Mouse (Mus musculus) MEL (cell line): ENCODE measurements around the gene Cachd1. TPM values are rescaled to one million over a fixed set of nuclear protein-coding genes. Genes with fewer than 3 reads are reported as not detected.

Experiments used
- DNase-seq: peaks from one replicate; pipeline ENCODE4 v3.0.0; 2011; ENCODE audit warnings: low read depth, low spot score
- H3K27ac ChIP-seq: 2 replicates; pipeline ENCODE4 v1.5.1; 2012; ENCODE audit warnings: low read depth, mild to moderate bottlenecking, control low read depth, low read length, moderate library complexity; ENCODE audit not compliant: control insufficient read depth
- H3K27me3 ChIP-seq, 2 experiments: fragments of 150-350 bp in 1 of 2; sonication (generic) in 1 of 2; 2 replicates each; pipeline ENCODE4 v1.6.1; 2012; ENCODE audit warnings: low read length in 2 of 2, mild to moderate bottlenecking in 2 of 2, improper control_type of control experiment in 1 of 2, moderate library complexity in 1 of 2; ENCODE audit not compliant: insufficient read depth in 2 of 2, control insufficient read depth in 1 of 2
- H3K36me3 ChIP-seq, 2 experiments: 2 replicates each; pipeline ENCODE4 v1.6.1; 2012 to 2014; ENCODE audit warnings: low read length in 2 of 2, improper control_type of control experiment in 1 of 2, inconsistent platforms in 1 of 2, mild to moderate bottlenecking in 1 of 2; ENCODE audit not compliant: insufficient read depth in 2 of 2, control insufficient read depth in 1 of 2
- H3K4me1 ChIP-seq, 2 experiments: fragments of 150-350 bp in 1 of 2; sonication (generic) in 1 of 2; 2 replicates each; pipeline ENCODE4 v1.6.1; 2012; ENCODE audit warnings: low read length in 2 of 2, improper control_type of control experiment in 1 of 2, mild to moderate bottlenecking in 1 of 2; ENCODE audit not compliant: insufficient read depth in 2 of 2, control insufficient read depth in 1 of 2
- H3K4me3 ChIP-seq, 2 experiments: fragments of 150-350 bp in 1 of 2; sonication (generic) in 1 of 2; 2 replicates each; pipeline ENCODE4 v1.5.1; 2012; ENCODE audit warnings: low read depth in 2 of 2, low read length in 2 of 2, mild to moderate bottlenecking in 2 of 2, moderate library complexity in 2 of 2, control low read depth in 1 of 2, improper control_type of control experiment in 1 of 2; ENCODE audit not compliant: control insufficient read depth in 1 of 2, insufficient read depth in 1 of 2
- H3K79me2 ChIP-seq: 2 replicates; pipeline ENCODE4 v1.6.1; 2012; ENCODE audit warnings: mild to moderate bottlenecking, low read length, moderate library complexity; ENCODE audit not compliant: control insufficient read depth, poor library complexity, insufficient read depth
- H3K9ac ChIP-seq: 2 replicates; pipeline ENCODE4 v1.6.1; 2012; ENCODE audit warnings: low read depth, mild to moderate bottlenecking, control low read depth, low read length, moderate library complexity; ENCODE audit not compliant: control insufficient read depth, poor library complexity, severe bottlenecking
- H3K9me3 ChIP-seq: fragments of 150-350 bp; sonication (generic); replicated peaks from 2 replicates; pipeline ENCODE4 v1.6.1; 2012; ENCODE audit warnings: mild to moderate bottlenecking, low read length, improper control_type of control experiment, moderate library complexity; ENCODE audit not compliant: insufficient read depth
- CHD1 ChIP-seq: IDR thresholded peaks from 2 replicates; pipeline ENCODE4 v1.6.1; 2012; ENCODE audit warnings: low read depth, mild to moderate bottlenecking, inconsistent platforms, low read length, improper control_type of control experiment
- CHD2 ChIP-seq: IDR thresholded peaks from 2 replicates; pipeline ENCODE4 v1.6.1; 2011; ENCODE audit warnings: low read length, improper control_type of control experiment
- E2F4 ChIP-seq: IDR thresholded peaks from 2 replicates; pipeline ENCODE4 v1.6.1; 2011; ENCODE audit warnings: low read depth, low read length, improper control_type of control experiment, borderline replicate concordance
- ELF1 ChIP-seq: IDR thresholded peaks from 2 replicates; pipeline ENCODE4 v1.6.1; 2014; ENCODE audit warnings: low read depth, mild to moderate bottlenecking, inconsistent platforms, low read length, improper control_type of control experiment, moderate library complexity
- GABPA ChIP-seq: IDR thresholded peaks from 2 replicates; pipeline ENCODE4 v1.6.1; 2012; ENCODE audit warnings: low read depth, mild to moderate bottlenecking, inconsistent platforms, low read length, improper control_type of control experiment, moderate library complexity
- GATA1 ChIP-seq: IDR thresholded peaks from 2 replicates; pipeline ENCODE4 v1.6.1; 2011; ENCODE audit warnings: low read depth, low read length, improper control_type of control experiment
- JUND ChIP-seq: IDR thresholded peaks from 2 replicates; pipeline ENCODE4 v1.6.1; 2011; ENCODE audit warnings: low read depth, mild to moderate bottlenecking, improper control_type of control experiment, low read length
- KAT2A ChIP-seq: conservative IDR thresholded peaks from 2 replicates; pipeline ENCODE4 v1.6.1; 2012; ENCODE audit warnings: low read depth, low read length, improper control_type of control experiment, inconsistent platforms
- MAFK ChIP-seq: IDR thresholded peaks from 2 replicates; pipeline ENCODE4 v1.6.1; 2011; ENCODE audit warnings: low read depth, mild to moderate bottlenecking, low read length, improper control_type of control experiment, borderline replicate concordance
- MAX ChIP-seq: IDR thresholded peaks from 2 replicates; pipeline ENCODE4 v1.6.1; 2011; ENCODE audit warnings: low read length, improper control_type of control experiment
- MXI1 ChIP-seq: IDR thresholded peaks from 2 replicates; pipeline ENCODE4 v1.6.1; 2011; ENCODE audit warnings: mild to moderate bottlenecking, low read depth, low read length, improper control_type of control experiment
- POLR2A ChIP-seq, 2 experiments: IDR thresholded peaks; 2 replicates each; pipeline ENCODE4 v1.6.1; 2011 to 2012; ENCODE audit warnings: low read length in 2 of 2, mild to moderate bottlenecking in 2 of 2, control low read depth in 1 of 2, improper control_type of control experiment in 1 of 2, low read depth in 1 of 2, moderate library complexity in 1 of 2; ENCODE audit not compliant: control insufficient read depth in 1 of 2, insufficient read depth in 1 of 2, poor library complexity in 1 of 2
- POLR2AphosphoS2 ChIP-seq: IDR thresholded peaks from 2 replicates; pipeline ENCODE4 v1.6.1; 2011; ENCODE audit warnings: low read length, improper control_type of control experiment
- POLR2AphosphoS5 ChIP-seq: IDR thresholded peaks from 2 replicates; pipeline ENCODE4 v1.6.1; 2012; ENCODE audit warnings: low read depth, borderline replicate concordance, mild to moderate bottlenecking, inconsistent platforms, low read length, moderate library complexity, mixed read lengths
- RAD21 ChIP-seq: IDR thresholded peaks from 2 replicates; pipeline ENCODE4 v1.6.1; 2011; ENCODE audit warnings: mild to moderate bottlenecking, low read depth, low read length, improper control_type of control experiment
- RCOR1 ChIP-seq: IDR thresholded peaks from 2 replicates; pipeline ENCODE4 v1.6.1; 2012; ENCODE audit warnings: low read depth, mild to moderate bottlenecking, inconsistent platforms, low read length, improper control_type of control experiment
- SIN3A ChIP-seq: IDR thresholded peaks from 2 replicates; pipeline ENCODE4 v1.6.1; 2012; ENCODE audit warnings: low read length, improper control_type of control experiment, inconsistent platforms
- TAL1 ChIP-seq: IDR thresholded peaks from 2 replicates; pipeline ENCODE4 v1.6.1; 2012; ENCODE audit warnings: mild to moderate bottlenecking, inconsistent platforms, low read length, moderate library complexity, mixed read lengths
- TCF12 ChIP-seq: IDR thresholded peaks from 2 replicates; pipeline ENCODE4 v1.6.1; 2014; ENCODE audit warnings: low read depth, mild to moderate bottlenecking, inconsistent platforms, low read length, improper control_type of control experiment, moderate library complexity
- UBTF ChIP-seq: IDR thresholded peaks from 2 replicates; pipeline ENCODE4 v1.6.1; 2012; ENCODE audit warnings: low read depth, mild to moderate bottlenecking, inconsistent platforms, low read length, improper control_type of control experiment, moderate library complexity, borderline replicate concordance; ENCODE audit not compliant: insufficient read depth
- USF1 ChIP-seq: IDR thresholded peaks from 2 replicates; pipeline ENCODE4 v1.6.1; 2014; ENCODE audit warnings: low read depth, mild to moderate bottlenecking, inconsistent platforms, low read length, improper control_type of control experiment, moderate library complexity
- ZKSCAN1 ChIP-seq: IDR thresholded peaks from 2 replicates; pipeline ENCODE4 v1.6.1; 2012; ENCODE audit warnings: low read depth, mild to moderate bottlenecking, inconsistent platforms, low read length, improper control_type of control experiment, moderate library complexity
- ZMIZ1 ChIP-seq: IDR thresholded peaks from 2 replicates; pipeline ENCODE4 v1.6.1; 2012; ENCODE audit warnings: low read depth, mild to moderate bottlenecking, inconsistent platforms, low read length, improper control_type of control experiment, moderate library complexity
- ZNF384 ChIP-seq: IDR thresholded peaks from 2 replicates; pipeline ENCODE4 v1.6.1; 2012; ENCODE audit warnings: low read depth, mild to moderate bottlenecking, inconsistent platforms, low read length, improper control_type of control experiment
- polyA plus RNA-seq, 2 experiments: library from polyadenylated mRNA; stranded (reverse) in 1 of 2; unstranded in 1 of 2; fragments of >175 nt in 1 of 2; fragments of >200 nt in 1 of 2; gene quantifications; 2 replicates each; pipeline versions ENCODE4 v1.2.1 to v1.2.4; 2012; ENCODE audit warnings: low replicate concordance in 2 of 2, low read depth in 1 of 2; ENCODE audit not compliant: insufficient read length in 2 of 2, insufficient read depth in 1 of 2, missing spikeins in 1 of 2
- total RNA-seq: library from RNA; depleted of rRNA; stranded (reverse); fragments of 300-350 nt; gene quantifications from 2 replicates; pipeline ENCODE4 v1.2.3, GENCODE M21; 2012

Cachd1 gene
- total and polyA plus RNA-seq, 3 experiments = 4.0 to 15.8 TPM; not detected in 1

GRCm38 (mm10) chr4:100948494-100949425 lies 172.3 kb downstream of the Cachd1 start:
- no peak overlapping the region for H3K27ac ChIP-seq
- H3K9ac ChIP-seq = no peak overlapping the region
- no peaks in the 10 kb centered on the region for H3K4me1 ChIP-seq
- no peak for TF ChIP-seq UBTF
- TF ChIP-seq E2F4 = no peak
- TF ChIP-seq RAD21 = no peak
- no peak for TF ChIP-seq ELF1
- no peak for TF ChIP-seq CHD1
- no peak for TF ChIP-seq MAFK
- TF ChIP-seq ZMIZ1 = no peak
- no peak for TF ChIP-seq MXI1
- no peak for TF ChIP-seq CHD2
- no peak for TF ChIP-seq TCF12
- DNase-seq = no peak
- no peak overlapping the region for H3K4me3 ChIP-seq
- H3K9me3 ChIP-seq = no peaks in the 10 kb centered on the region
- H3K27me3 ChIP-seq = no peaks in the 10 kb centered on the region; a peak in 1 of 4 replicates
- no peaks in the 10 kb centered on the region for H3K79me2 ChIP-seq
- H3K36me3 ChIP-seq = no peaks in the 10 kb centered on the region

- no peak for DNase-seq
- H3K4me1 ChIP-seq = no peaks in the 10 kb centered on the region
- no peaks in the 10 kb centered on the region; a peak in 1 of 4 replicates for H3K27me3 ChIP-seq
- H3K9ac ChIP-seq = no peak overlapping the region
- no peak overlapping the region for H3K27ac ChIP-seq
- H3K79me2 ChIP-seq = no peaks in the 10 kb centered on the region
- no peaks in the 10 kb centered on the region for H3K36me3 ChIP-seq
- H3K4me3 ChIP-seq = no peak overlapping the region
- no peak for TF ChIP-seq POLR2AphosphoS5
- no peak for TF ChIP-seq MAFK
- TF ChIP-seq POLR2A (IDR thresholded peaks at IDR 0.05; ENCODE audit: control insufficient read depth in 1 of 2, insufficient read depth in 1 of 2, low read depth in 1 of 2, low read length in 2 of 2, poor library complexity in 1 of 2) = no peak
- TF ChIP-seq RAD21 = no peak
- no peak for TF ChIP-seq ELF1
- H3K9me3 ChIP-seq = no peaks in the 10 kb centered on the region
These were observed 173.8 kb downstream of the Cachd1 start for GRCm38 (mm10) chr4:100950316-100950715.

DNA sequence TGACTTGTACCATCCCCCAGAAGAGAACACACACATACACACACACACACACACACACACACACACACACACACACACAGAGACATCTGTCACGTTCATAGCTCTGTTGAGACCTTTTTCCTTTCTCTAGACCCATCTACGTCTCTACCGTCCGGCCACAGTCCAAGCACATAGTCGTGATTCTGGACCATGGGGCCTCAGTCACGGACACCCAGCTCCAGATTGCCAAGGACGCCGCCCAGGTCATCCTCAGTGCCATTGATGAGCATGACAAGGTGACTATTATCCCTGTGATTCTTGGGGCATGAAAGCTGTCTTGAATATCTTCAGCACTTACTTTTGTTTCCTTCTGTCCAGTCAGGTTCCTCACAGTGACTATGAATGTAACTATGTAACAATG lies 175.4 kb downstream of the Cachd1 start:
- Histone ChIP-seq H3K79me2 (no peaks in the 10 kb centered on the region), H3K9ac (no peak overlapping the region), H3K4me1 (no peaks in the 10 kb centered on the region), H3K36me3 (no peaks in the 10 kb centered on the region), H3K9me3 (no peaks in the 10 kb centered on the region), H3K4me3 (no peak overlapping the region), H3K27ac (no peak overlapping the region), H3K27me3 (no peaks in the 10 kb centered on the region; a peak in 1 of 4 replicates)
- no peak for DNase-seq
- TF ChIP-seq JUND (no peak), POLR2AphosphoS5 (no peak), GABPA (no peak), MXI1 (no peak), RCOR1 (no peak), ELF1 (no peak), KAT2A (no peak), SIN3A (no peak), ZKSCAN1 (no peak), ZNF384 (no peak), TAL1 (no peak), GATA1 (no peak), CHD1 (no peak), MAX (no peak), POLR2AphosphoS2 (no peak), USF1 (no peak), POLR2A (IDR thresholded peaks at IDR 0.05; ENCODE audit: control insufficient read depth in 1 of 2, insufficient read depth in 1 of 2, low read depth in 1 of 2, low read length in 2 of 2, poor library complexity in 1 of 2) (no peak), ZMIZ1 (no peak)
